Mouse (Mus musculus) bone marrow, adult 2 months (tissue): ENCODE measurements around the gene Palld.

Experiments
- CTCF ChIP-seq: fragments of 200-500 bp; IDR thresholded peaks from 2 replicates; pipeline ENCODE4 v1.5.1; 2011; ENCODE audit warnings: low read length, control low read depth; ENCODE audit not compliant: control insufficient read depth, insufficient read depth
- POLR2A ChIP-seq: fragments of 200-500 bp; IDR thresholded peaks from 2 replicates; pipeline ENCODE4 v1.6.1; 2011; ENCODE audit warnings: low read depth, mild to moderate bottlenecking, control low read depth, low read length, borderline replicate concordance; ENCODE audit not compliant: control insufficient read depth

DNA sequence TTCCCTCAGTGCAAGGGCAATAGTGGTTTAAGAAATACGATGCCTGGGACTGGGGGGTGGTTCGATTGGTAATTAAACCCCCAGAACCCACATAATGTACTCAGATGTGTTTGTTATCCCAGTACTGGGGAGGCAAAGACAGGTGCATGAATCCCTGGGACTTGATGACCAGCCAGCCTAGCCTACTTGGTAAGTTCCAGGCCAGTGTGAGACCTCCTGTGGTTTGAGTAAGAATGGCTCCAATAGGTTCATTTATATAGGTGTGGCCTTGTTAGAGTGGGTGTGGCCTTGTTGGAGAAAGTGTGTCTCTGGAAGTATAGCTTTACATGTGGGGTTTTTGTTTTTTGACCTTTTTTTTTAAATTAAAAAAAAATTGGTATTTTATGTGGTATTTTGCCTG is 297.6 kb downstream of the Palld start:
- TF ChIP-seq CTCF: no peak
- TF ChIP-seq POLR2A: no peak
